Mouse (Mus musculus): ENCODE results near the gene Fam192a.

The Fam192a gene

GRCm38 (mm10) chr8:94532525-94532872 lies 69.3 kb downstream of the Fam192a start:
- no peak for DNase-seq (ENCODE audit: low spot score)

- DNase-seq (ENCODE audit: low spot score), result no peak
Measured at GRCm38 (mm10) chr8:94532000-94532399, 69.8 kb downstream of the Fam192a start.

GRCm38 (mm10) chr8:94530643-94531042 lies 71.2 kb downstream of the Fam192a start:
- DNase-seq (ENCODE audit: low spot score), result no peak

GRCm38 (mm10) chr8:94529875-94530274 lies 71.9 kb downstream of the Fam192a start:
- no peak for DNase-seq (ENCODE audit: low spot score)

GRCm38 (mm10) chr8:94528245-94528644 lies 73.6 kb downstream of the Fam192a start:
- DNase-seq (ENCODE audit: low spot score), result no peak

GRCm38 (mm10) chr8:94527178-94527577 lies 74.6 kb downstream of the Fam192a start:
- no peak for DNase-seq (ENCODE audit: low spot score)

GRCm38 (mm10) chr8:94524554-94524953 lies 77.2 kb downstream of the Fam192a start:
- no peak for DNase-seq (ENCODE audit: low spot score)

Data from ovary, postnatal 10 days (tissue).